Mouse (Mus musculus) ovary, adult 10 weeks (tissue): ENCODE results near the gene Psmd14. TPM values are rescaled to one million over a fixed set of nuclear protein-coding genes. Genes with fewer than 3 reads are reported as not detected.

Experiments
- polyA plus RNA-seq: library from polyadenylated mRNA; stranded (reverse); fragments of 350-450 nt; fragmentation: Illumina TruSeq; extraction: RNeasy Lipid Tissue Mini Kit (QIAGEN cat#74804); gene quantifications from one replicate; pipeline ENCODE4 v1.2.3, GENCODE M21; 2014

The Psmd14 gene
- 600 TPM for polyA plus RNA-seq

DNA sequence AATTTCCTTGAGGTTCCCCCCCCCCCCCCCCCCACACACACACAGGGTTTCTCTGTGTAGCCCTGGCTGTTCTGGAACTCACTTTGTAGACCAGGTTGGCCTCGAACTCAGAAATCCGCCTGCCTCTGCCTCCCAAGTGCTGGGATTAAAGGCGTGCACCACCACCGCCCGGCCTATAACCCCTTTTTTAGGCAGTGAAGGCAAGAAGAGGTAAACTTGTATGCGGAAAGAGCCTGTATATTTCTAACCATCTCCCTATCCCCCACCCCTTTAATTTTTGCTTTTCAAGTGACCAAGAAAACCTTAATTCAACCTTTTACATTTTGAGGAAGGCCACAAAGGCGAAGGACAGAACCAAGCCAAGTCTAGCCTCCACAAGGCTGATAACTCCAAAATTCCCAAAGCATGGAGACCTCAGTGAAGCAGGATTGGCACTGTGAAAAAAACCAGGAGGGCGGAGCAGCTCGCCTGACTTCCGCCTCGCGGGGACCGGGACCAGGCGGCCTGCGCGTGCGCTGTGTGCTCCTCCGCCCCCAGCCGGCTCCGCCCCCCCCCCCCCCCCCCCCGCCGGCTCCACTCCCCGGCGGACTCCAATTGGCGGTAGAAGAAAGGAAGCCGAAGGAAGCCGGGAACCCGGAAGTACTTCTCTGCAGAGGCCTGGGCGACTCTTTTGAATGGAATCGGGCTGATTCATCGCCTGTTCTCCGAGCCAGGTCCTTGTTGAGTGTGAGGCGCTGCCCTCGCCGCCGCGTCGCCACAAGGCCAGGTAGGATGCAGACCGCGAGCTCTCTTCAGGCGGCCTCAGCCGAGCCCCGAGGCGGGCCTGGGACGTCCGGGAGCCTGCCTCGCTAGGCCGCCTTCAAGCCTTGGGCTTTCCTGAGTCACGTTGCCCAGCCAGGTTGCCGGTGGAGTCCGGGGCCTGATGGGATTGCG lies at the start of gene Psmd14:
TSS of gene Psmd14 (plus strand) at position 587 of the 933 bp plus-strand sequence.

DNA sequence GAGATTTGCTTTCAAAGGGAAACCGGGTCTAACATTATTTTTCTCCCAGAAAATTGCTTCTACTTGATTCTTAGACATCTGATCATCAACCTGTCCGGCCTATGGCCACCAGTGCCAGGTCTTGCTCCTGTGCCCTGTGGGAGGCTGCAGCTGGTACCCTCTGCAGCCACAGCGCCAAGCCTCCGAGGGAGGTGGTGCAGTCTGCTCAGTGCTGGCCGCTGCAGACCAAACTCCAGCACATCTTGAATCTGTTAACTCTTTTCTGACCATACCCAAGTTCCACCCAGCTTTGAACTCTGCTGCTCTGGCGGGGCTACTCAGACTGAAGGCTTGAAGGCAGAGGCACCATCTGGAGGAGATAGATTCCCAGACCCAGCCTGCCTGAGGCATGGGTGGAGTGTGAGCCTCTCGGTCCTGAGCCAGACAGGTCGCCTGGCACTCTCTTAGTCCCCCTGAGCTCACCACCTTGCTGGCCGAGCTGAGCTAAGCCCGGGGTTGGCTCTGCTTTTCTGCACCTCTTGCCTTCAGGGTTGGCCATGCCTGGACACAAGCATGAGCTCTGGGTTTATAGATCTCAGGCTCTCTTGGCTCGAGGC lies 91.3 kb downstream of the Psmd14 start, which contains the start of gene Tbr1:
TSS of gene Tbr1 (plus strand) at position 275 of the 596 bp plus-strand sequence.

Other genes with a start within 250 kb of the Psmd14 start
- 148 TPM for gene Tank, start 133.1 kb upstream of the Psmd14 start, polyA plus RNA-seq
- not detected for gene Tbr1, start 91.2 kb downstream of the Psmd14 start, polyA plus RNA-seq